Mouse (Mus musculus): ENCODE measurements around the gene 2010111I01Rik. TPM values are rescaled to one million over a fixed set of nuclear protein-coding genes. Genes with fewer than 3 reads are reported as not detected.
A peak's percentile ranks its signal among the peaks of the same experiment; 100 is the strongest.

The 2010111I01Rik gene
- polyA plus RNA-seq, 1 experiment from 2014 or later, result 146 TPM

GRCm38 (mm10) chr13:63281206-63281605, 316.5 kb downstream of the 2010111I01Rik start:
- H3K9ac ChIP-seq (ENCODE audit: low read depth, low read length), result no peak overlapping the region
- no peak overlapping the region for H3K4me3 ChIP-seq (replicated peaks; ENCODE audit: low read depth, low read length)
- DNase-seq (ENCODE audit: low spot score), result no peak
- no peak for TF ChIP-seq CTCF (IDR thresholded peaks at IDR 0.05; ENCODE audit: low read depth)
- 0 out of 2 replicates have a peak overlapping the region, but pooled peaks have one; percentile 59 for H3K4me2 ChIP-seq (ENCODE audit: low read length)
- ATAC-seq (replicated peaks; ENCODE audit: low FRiP score, low read depth), result no peak
- H3K9me3 ChIP-seq (replicated peaks; ENCODE audit: low read length), result no peaks in the 10 kb centered on the region
- H3K36me3 ChIP-seq (ENCODE audit: insufficient read depth, low read length), result peaks cover 11% of the 10 kb centered on the region
- H3K27ac ChIP-seq, result no peak overlapping the region; the same call in 1 of the 2 replicates
- WGBS, result 68% methylated on average over 8 of the region's 8 CpGs
- no peaks in the 10 kb centered on the region for H3K27me3 ChIP-seq (ENCODE audit: insufficient read depth, low read length)
- peaks cover 44% of the 10 kb centered on the region for H3K4me1 ChIP-seq (replicated peaks; ENCODE audit: insufficient read depth, low read length)

- Histone ChIP-seq H3K9me3 (replicated peaks; ENCODE audit: low read length) (no peaks in the 10 kb centered on the region), H3K4me1 (replicated peaks; ENCODE audit: insufficient read depth, low read length) (peaks cover 39% of the 10 kb centered on the region), H3K4me3 (replicated peaks; ENCODE audit: low read depth, low read length) (no peak overlapping the region), H3K4me2 (ENCODE audit: low read length) (no peak overlapping the region), H3K27ac (0 out of 2 replicates have a peak overlapping the region, but pooled peaks have one; percentile 13), H3K27me3 (ENCODE audit: insufficient read depth, low read length) (no peaks in the 10 kb centered on the region), H3K9ac (ENCODE audit: low read depth, low read length) (no peak overlapping the region), H3K36me3 (ENCODE audit: insufficient read depth, low read length) (peaks cover 24% of the 10 kb centered on the region)
- no peak for ATAC-seq (replicated peaks; ENCODE audit: low FRiP score, low read depth)
- DNase-seq (ENCODE audit: low spot score), result no peak
- no peak for TF ChIP-seq CTCF (IDR thresholded peaks at IDR 0.05; ENCODE audit: low read depth)
Measured at GRCm38 (mm10) chr13:63283236-63283635, 318.5 kb downstream of the 2010111I01Rik start.

GRCm38 (mm10) chr13:63284748-63285147, 320.1 kb downstream of the 2010111I01Rik start:
- no peak overlapping the region for H3K9ac ChIP-seq (ENCODE audit: low read depth, low read length)
- TF ChIP-seq CTCF (IDR thresholded peaks at IDR 0.05; ENCODE audit: low read depth), result no peak
- H3K4me2 ChIP-seq (ENCODE audit: low read length), result no peak overlapping the region
- H3K9me3 ChIP-seq (replicated peaks; ENCODE audit: low read length), result no peaks in the 10 kb centered on the region
- H3K27ac ChIP-seq, result no peak overlapping the region
- peaks cover 32% of the 10 kb centered on the region for H3K36me3 ChIP-seq (ENCODE audit: insufficient read depth, low read length)
- H3K4me3 ChIP-seq (replicated peaks; ENCODE audit: low read depth, low read length), result no peak overlapping the region
- H3K4me1 ChIP-seq (replicated peaks; ENCODE audit: insufficient read depth, low read length), result peaks cover 34% of the 10 kb centered on the region
- DNase-seq (ENCODE audit: low spot score) (no peak), ATAC-seq (replicated peaks; ENCODE audit: low FRiP score, low read depth) (no peak)
- WGBS, result 94% methylated on average over 3 of the region's 3 CpGs
- H3K27me3 ChIP-seq (ENCODE audit: insufficient read depth, low read length), result no peaks in the 10 kb centered on the region

- Histone ChIP-seq H3K4me3 (replicated peaks; ENCODE audit: low read depth, low read length) (no peak overlapping the region), H3K27ac (no peak overlapping the region), H3K9me3 (replicated peaks; ENCODE audit: low read length) (no peaks in the 10 kb centered on the region), H3K9ac (ENCODE audit: low read depth, low read length) (no peak overlapping the region), H3K4me2 (ENCODE audit: low read length) (no peak overlapping the region), H3K4me1 (replicated peaks; ENCODE audit: insufficient read depth, low read length) (peaks cover 25% of the 10 kb centered on the region), H3K27me3 (ENCODE audit: insufficient read depth, low read length) (no peaks in the 10 kb centered on the region), H3K36me3 (ENCODE audit: insufficient read depth, low read length) (peaks cover 48% of the 10 kb centered on the region)
- DNase-seq (ENCODE audit: low spot score) (no peak), ATAC-seq (replicated peaks; ENCODE audit: low FRiP score, low read depth) (no peak)
- TF ChIP-seq CTCF (IDR thresholded peaks at IDR 0.05; ENCODE audit: low read depth), result no peak
- WGBS, result 78% methylated on average over 11 of the region's 11 CpGs
Measured at GRCm38 (mm10) chr13:63286483-63287102, 321.9 kb downstream of the 2010111I01Rik start.

GRCm38 (mm10) chr13:63289152-63289551, 324.5 kb downstream of the 2010111I01Rik start:
- 28% methylated on average over 4 of the region's 4 CpGs for WGBS
- ATAC-seq (replicated peaks; ENCODE audit: low FRiP score, low read depth) (no peak), DNase-seq (ENCODE audit: low spot score) (no peak)
- no peak overlapping the region for H3K4me2 ChIP-seq (ENCODE audit: low read length)
- H3K4me1 ChIP-seq (replicated peaks; ENCODE audit: insufficient read depth, low read length), result peaks cover 27% of the 10 kb centered on the region
- H3K9me3 ChIP-seq (replicated peaks; ENCODE audit: low read length), result no peaks in the 10 kb centered on the region
- peaks cover 40% of the 10 kb centered on the region for H3K36me3 ChIP-seq (ENCODE audit: insufficient read depth, low read length)
- H3K9ac ChIP-seq (ENCODE audit: low read depth, low read length), result no peak overlapping the region
- H3K27ac ChIP-seq, result peak overlapping the region; percentile 57
- no peaks in the 10 kb centered on the region for H3K27me3 ChIP-seq (ENCODE audit: insufficient read depth, low read length)
- H3K4me3 ChIP-seq (replicated peaks; ENCODE audit: low read depth, low read length), result no peak overlapping the region
- no peak for TF ChIP-seq CTCF (IDR thresholded peaks at IDR 0.05; ENCODE audit: low read depth)

- 46% methylated on average over 5 of the region's 5 CpGs for WGBS
- no peak for DNase-seq (ENCODE audit: low spot score)
- ATAC-seq (replicated peaks; ENCODE audit: low FRiP score, low read depth), result no peak
Measured at GRCm38 (mm10) chr13:63289687-63290086, 325.0 kb downstream of the 2010111I01Rik start.

More at GRCm38 (mm10) chr13:63289687-63290086, 325.0 kb downstream of the 2010111I01Rik start:
- H3K27me3 ChIP-seq (ENCODE audit: insufficient read depth, low read length), result no peaks in the 10 kb centered on the region
- H3K36me3 ChIP-seq (ENCODE audit: insufficient read depth, low read length), result peaks cover 42% of the 10 kb centered on the region
- peaks cover 32% of the 10 kb centered on the region for H3K4me1 ChIP-seq (replicated peaks; ENCODE audit: insufficient read depth, low read length)
- H3K27ac ChIP-seq, result no peak overlapping the region; the same call in 1 of the 2 replicates
- no peak for TF ChIP-seq CTCF (IDR thresholded peaks at IDR 0.05; ENCODE audit: low read depth)
- no peak overlapping the region for H3K4me2 ChIP-seq (ENCODE audit: low read length)
- H3K9ac ChIP-seq (ENCODE audit: low read depth, low read length), result no peak overlapping the region
- H3K4me3 ChIP-seq (replicated peaks; ENCODE audit: low read depth, low read length), result no peak overlapping the region
- no peaks in the 10 kb centered on the region for H3K9me3 ChIP-seq (replicated peaks; ENCODE audit: low read length)
